Mouse (Mus musculus): ENCODE measurements around the gene Crocc.

Gene Crocc

DNA sequence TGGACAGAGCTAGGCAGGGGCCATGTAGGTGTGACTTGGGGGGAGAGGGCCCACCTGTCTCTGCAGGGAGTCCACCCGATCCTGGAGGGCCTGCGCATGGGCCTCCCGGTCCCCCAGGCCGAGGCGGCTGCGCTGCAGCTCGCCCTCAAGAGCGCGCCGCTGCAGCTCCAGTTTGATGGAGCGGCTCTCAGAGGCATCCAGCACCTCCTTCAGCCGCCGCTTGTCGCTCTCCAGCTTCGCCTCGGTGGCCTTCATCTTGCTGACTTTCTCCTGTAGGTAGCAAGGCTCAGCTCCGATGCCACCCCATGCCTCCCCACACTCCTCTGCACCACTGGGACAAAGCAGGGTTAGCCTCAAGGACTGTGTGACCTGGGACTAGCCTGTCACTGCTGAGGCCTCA lies 40.1 kb downstream of the Crocc start:
- DNase-seq = no peak

DNA sequence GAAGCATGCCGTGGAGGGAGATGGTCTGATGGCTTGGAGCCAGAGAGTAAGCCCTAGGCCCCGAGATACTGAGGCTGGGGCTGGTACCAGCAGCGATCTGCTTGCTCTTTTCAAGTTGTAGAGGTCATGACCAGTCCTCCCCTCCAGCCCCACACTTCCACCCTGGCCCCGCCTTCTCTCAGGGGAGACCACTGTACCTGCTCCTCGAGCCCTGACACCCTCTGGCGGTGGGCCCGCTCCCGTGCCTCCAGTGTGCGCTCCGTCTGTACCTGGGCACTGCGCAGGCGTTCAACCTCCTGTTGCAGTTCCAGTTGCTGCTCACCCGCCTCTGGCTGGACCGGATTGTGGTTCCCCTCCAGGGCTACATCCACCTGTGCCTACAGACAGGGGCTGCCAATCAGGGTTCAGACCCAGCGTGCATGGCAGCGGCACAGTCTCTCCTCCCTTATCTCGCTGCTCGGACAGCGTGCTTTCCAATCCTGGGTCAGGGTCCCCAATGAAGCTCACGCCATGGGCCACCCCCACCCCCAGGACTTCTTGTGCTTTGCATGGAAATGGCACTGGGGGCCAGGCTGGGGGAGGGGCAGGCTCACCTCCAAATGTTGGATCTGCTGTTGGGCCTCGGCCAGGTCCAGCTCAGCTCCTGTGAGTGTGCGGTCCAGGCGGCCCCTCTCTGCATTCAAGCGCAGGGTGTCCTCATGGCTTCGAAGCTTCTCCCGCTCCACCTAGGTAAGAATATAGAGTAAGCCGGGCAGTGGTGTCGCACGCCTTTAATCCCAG lies 42.5 kb downstream of the Crocc start:
- no peak for DNase-seq

DNA sequence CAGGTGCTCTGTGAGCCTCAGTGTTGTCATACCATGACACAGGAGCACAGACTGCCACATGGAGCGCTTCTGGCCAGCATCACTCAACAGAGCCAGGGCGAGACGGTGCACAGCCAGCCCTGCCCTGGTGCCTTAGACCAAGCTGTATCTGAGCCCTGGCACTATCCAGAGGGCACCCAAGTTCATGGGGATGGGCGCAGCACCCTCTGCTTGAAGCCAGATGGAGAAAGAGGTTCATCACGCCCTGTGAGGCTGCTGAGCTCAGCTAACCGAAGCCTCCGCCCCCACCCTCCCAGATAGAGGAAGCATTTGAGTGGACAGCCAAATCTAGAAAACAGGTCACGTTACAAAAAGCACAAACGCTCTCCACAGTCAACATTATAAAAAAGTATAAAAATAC lies 44.0 kb downstream of the Crocc start:
- DNase-seq = no peak

DNA sequence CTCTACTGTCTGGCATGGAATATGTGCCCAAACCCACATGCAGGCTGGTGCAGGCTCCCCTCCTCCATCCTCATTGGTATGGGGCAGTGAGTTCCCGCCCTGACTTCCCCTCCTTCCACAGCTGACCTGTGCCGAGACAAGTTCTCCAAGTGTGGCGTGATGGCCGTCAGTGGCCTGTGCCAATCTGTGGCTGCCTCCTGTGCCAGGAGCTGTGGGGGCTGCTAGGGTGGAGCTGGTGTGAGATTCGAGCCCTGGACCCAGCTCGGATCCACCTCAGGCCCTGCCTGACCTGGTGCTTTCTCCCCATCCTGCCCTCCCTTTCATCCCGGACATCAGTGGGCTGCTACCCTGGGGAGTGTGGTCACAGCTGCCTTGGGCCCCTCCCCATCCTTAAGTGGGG lies 45.0 kb downstream of the Crocc start:
- DNase-seq = no peak

DNA sequence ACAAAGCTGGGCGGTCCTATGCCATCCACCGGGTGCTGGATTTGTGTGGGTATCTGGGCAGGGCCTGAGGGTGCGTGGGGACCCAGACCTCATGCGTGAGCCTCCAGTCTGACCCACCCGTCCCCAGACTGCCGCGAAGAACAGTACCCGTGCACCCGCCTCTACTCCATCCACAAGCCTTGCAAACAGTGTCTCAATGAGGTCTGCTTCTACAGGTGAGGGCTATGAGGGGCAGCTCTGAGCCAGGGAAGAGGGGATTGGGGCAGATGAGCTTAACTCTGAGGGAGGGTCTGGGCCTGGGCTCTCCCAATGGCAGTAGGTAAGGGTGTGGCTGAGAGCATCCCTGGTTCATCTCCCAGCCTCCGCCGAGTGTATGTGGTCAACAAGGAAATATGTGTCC lies 45.5 kb downstream of the Crocc start:
- DNase-seq = no peak

DNA sequence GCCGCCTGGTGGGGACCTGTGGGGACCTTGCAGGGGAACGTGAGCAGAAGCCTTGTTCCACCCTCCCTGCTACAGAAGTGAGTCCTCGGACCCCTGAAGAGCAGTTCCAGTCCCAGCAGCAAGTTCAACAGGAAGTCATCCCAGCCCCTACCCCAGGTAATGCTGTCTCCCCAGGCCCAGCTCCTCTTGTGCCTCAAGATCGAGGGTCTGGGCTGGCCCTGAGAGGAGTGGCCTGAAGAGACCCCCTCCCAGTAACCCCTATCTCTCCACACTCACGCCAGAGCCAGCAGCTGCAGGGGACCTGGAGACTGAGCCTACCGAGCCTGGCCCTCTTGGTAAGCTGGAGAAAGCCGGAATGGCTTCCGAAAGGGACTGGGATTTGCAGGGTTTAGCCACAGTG lies 46.2 kb downstream of the Crocc start:
- DNase-seq = no peak

DNA sequence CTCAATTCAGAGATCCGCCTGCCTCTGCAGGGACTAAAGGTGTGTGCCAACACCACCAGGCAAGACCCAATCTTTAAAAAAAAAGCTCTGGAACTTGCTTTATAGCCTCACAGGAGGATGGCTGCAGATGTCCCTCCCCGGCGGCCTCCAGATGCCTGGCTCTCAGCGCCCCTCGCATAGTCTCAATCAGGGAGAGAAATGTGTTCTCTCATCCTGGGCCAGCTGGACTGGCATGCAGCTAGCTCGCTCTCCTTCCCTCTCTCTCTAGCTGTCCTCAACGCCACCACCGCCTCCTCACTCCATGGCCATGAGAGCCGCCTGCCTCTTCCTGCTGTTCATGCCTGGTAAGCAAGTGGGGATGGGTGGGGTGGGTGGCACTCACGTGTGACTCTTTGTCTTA lies 47.8 kb downstream of the Crocc start:
- DNase-seq = no peak

DNA sequence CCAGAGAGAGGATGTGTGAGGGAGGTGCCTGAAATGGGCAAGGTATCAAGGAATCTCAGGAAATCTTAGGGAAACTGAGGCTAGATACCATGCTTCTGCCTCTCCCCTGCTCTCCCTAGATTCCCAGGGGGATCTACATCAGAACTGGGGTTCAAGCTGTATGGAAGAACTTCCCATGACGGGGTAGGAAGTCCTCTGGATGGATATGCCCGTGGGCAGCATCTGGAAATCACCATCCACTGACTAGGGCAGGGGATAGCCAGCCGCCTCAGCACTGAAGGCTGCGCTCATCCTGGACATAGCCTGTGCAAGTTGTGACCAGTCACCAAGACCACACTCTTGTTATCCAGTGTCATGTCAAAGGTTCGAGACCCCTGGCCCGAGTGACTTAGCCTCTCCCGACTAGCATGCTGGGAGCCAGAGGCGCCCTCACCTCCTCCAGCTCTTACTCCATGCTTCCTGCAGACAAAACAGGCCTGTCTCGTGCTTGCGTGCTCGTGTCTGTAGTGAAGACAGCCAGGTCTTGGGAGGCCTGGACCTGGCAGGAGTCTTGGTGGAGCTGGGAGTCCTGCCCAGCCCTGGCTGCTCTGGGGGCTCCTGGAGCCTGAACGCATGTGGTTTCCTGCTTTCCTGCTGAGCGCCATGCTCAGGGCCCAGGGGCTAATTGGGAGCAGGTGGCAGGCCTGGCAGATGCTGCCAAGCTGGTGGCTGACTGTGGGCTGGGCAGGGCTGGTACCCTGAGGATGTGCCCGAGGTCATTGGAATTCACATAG lies 48.6 kb downstream of the Crocc start:
- DNase-seq = peak; percentile 76 to 77

DNA sequence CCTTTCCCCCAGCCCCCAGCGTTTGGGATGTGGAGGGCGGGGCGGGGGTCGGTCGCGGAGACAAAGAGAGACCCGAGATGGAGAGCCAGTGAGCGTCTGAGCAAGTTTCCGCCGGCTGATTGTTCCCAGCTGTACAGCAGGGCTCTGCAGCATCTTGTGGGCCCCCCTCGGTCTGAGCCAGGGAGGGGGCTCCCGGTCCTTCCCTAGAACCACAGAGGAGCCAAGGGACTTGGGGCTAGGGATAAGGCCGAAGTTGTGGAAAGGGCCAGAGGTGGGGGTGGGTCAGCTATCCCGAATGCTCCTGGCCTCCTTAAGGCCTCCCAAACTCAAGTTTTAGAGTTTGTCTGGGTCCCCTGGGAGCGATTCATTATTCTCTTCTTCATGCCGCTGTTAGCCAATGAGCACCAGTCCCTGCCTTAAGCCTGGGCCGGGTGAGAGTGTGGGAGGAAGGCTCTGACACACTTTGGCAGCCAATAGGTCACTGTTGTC lies 49.4 kb downstream of the Crocc start:
- no peak for DNase-seq

DNA sequence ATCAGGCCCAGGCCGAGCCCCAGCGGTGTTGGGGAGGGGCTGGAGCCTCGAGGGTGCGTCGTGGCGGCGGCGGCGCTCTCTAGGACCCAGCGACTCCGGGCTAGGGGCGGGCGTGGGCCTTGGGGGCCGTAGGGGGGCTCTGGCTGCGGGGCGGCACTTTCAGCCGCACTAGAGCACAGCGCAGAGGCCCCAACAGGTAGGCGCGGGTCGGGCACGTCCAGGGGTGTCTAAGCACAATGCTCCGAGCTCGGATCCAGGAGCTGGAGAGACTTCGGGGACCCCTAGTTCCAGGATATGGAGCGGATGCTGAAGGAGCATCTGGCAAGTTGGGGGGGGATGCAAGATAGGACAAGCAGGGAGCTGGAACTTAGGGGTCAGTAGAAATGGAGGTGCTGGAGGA lies 49.8 kb downstream of the Crocc start:
- no peak for DNase-seq

DNA sequence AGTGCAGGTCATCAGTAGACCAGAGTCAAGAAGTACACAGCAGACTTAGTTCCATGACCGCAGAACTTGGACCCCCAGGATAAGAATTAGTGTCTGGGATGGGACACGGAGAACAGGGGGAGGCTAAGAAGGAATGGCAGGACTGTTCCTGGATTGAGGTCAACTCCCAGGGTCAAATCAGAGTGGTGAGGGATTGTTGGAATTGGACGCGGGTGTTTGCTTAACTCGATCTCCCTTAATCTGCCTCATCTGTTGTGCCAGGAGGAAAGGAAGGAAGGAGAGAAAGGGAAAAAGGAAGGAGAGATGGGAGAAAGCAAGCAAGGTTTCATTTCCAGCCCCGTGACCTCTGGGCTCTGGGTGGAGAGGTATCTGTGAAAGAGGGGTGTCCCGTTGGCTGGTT lies 50.2 kb downstream of the Crocc start, which contains the start of gene Mfap2:
Gene Mfap2, plus strand, starts transcription at position 301 of the 400 bp plus-strand sequence.
- no peak for DNase-seq

DNA sequence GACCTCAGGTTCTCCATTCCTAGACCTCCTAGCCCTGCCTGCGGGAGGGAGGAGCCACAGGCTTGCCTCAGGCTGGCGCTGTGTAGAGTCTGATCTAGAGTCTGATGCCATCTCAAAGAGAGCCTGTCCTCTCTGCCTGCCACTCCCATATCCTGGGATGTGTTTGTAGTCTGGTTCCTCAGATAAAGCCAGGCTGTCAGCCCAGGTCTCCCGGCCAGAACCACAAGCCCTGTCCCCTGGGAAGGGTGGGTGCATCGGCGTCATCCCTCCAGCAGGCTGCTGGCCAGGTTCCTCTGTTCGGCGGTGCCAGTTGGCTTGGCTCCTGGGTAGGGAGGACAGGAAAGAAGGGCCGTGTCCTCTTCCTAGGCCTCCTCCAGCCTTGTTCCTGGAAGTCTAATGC lies 52.3 kb downstream of the Crocc start:
- peak; percentile 56 to 57 for DNase-seq

DNA sequence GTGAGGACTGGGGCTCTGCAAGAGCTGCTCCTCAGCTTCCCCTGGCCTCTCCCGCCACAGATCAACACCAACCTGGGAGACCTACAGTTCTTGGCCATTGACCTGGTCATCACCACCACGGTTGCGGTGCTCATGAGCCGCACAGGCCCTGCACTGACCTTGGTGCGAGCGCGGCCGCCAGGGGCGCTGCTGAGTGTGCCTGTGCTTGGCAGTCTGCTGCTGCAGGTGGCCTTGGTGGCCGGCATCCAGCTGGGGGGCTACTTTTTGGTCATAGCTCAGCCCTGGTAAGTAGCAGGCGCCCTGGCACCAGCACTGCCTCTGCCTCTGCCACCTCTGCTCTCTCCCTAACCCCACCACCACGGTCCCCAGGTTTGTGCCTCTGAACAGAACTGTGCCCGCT lies 54.4 kb downstream of the Crocc start:
- DNase-seq = peak; percentile 67 to 77

DNA sequence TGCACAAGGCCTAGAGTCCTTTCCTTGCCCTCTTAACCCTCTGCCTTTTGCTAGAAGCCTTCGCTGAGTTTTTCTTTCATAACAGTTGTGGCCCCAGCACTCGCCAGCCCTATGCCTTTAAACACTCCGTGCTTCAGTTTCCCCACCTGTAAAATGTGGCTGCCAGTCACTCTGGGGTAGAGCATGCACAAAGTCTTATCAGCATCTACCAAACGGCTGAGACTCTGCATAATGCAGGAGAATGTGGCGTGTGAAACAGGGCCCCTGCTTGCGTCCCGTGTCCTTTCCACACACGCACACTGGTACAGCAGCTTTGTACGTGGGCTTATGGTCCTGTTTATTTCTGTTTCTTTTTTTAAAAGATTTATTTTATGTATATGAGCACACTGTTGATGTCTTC lies 63.5 kb downstream of the Crocc start:
- no peak for DNase-seq

DNA sequence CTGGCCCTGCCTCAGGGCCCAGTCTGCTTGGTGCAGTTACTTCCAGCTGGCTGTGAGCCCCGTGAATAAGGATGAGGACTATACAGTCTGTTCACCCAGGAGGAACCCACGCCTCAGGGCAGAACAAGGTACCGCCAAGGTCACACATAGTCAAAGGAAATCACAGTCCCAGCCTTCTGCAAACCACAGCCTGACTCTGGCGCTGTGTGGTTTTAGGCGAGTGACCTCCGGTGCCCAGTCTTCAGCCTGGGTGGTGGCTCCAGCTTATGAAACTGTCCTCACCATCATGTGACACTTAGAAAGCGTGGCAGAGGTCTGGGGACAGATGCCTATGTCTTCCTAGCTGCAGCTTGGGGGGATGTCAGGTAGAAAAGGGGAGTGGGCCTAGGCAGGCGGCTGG lies 64.5 kb downstream of the Crocc start:
- DNase-seq = no peak

DNA sequence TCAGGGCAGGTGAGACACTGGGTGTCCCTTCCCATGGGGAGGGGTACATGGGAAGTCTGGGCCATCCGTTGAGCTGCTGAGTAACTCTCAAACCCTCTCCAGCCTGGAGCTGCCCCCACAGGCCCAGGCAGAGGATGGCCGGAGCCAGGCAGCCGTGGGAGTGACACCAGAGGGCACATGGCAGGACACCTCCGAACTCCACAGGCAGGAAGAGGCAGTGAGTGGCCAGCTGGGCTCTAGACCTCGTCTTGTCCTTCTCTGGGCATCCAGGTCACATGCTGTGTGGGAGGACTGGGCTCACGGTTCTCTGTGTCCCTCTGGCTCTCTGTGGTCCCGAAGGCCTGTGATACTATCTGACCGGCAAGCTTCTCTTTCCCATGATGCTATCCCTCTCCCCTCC lies 66.5 kb downstream of the Crocc start:
- DNase-seq = no peak

DNA sequence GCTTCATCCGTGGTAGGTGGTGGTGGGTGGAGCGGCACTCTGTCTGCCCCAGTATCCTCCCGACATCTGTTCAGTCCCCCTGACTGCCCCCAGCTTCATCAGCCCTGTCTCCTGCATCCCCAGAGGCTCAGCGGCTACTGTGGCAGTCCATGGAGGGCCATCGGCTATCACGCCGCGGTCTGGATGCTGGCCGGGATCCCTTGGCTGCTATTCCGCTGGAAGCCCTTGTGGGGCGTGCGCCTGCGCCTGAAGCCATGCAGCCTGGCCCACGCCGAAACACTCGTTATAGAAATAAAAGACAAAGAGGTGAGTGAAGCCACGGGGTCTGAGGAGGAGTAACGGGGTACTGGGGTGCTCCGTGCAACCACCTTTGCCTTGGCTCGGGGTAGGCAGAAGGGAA lies 68.1 kb downstream of the Crocc start:
- DNase-seq = peak; percentile 67 to 70

DNA sequence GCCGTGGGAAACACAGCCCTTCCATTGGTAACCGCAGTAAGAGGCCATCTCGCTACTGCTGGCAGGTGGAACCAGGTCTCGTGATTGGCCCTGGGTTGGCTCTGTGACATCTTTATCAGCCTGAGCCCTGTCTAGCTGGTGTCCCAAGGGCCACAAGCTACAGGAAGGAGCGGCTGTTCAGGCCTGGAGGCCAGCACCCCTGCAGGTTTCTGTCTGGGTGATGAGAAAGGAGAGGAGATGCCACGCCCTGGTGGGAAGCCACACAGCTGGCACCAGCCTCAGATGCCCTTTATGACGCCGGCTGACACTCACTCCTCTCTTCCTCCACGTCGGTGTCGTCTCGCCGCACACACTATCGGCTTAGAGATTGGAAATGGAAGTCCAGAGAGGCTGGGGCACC lies 70.9 kb downstream of the Crocc start:
- DNase-seq = no peak

DNA sequence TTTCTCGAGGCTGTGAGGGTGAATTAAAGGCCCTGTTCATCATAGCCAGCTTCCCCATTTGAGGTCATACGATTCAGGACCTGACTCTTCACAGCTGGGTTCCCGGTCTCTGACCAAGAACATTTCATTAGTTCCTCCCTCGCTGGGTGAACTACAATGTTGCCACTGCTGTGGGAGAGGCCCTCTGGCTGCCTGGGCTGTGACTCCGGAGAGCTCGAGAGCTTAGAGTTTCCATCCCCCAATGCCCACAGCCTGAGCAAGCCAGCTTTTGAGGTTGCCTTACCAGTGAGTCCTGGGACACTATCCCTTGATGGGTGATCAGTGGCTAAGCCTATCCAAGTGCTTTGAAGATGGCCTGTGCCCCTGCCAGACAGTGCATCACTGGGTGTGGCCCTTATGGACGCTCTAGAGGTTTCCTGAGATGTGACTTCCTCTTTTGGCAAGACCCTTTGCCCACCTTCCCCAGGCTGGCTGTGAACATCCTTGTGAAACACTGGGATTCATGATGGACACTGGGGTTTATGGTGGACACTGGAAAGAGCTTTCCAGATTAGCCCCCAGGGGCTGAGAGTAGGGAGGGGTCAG lies 71.6 kb downstream of the Crocc start:
- DNase-seq = no peak

DNA sequence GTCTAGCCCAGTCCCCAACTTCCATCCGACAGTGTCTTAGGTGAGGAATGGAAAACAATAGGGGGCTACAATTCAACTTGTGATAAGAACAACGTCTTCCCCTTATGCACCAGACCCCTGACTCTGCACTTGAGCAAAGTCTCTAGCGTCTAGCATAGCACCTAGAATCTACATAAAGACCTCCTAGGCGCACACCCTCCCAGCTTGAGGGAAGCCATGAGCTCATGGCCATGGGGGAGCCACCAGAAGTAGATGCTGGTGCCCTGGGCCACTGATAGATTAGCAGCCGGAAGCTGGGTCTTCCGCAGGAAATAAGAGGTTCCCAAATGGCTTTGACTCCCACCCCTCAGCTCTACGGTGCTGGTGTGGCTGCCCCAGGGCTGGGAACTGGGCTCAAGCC lies 72.9 kb downstream of the Crocc start:
- no peak for DNase-seq

DNA sequence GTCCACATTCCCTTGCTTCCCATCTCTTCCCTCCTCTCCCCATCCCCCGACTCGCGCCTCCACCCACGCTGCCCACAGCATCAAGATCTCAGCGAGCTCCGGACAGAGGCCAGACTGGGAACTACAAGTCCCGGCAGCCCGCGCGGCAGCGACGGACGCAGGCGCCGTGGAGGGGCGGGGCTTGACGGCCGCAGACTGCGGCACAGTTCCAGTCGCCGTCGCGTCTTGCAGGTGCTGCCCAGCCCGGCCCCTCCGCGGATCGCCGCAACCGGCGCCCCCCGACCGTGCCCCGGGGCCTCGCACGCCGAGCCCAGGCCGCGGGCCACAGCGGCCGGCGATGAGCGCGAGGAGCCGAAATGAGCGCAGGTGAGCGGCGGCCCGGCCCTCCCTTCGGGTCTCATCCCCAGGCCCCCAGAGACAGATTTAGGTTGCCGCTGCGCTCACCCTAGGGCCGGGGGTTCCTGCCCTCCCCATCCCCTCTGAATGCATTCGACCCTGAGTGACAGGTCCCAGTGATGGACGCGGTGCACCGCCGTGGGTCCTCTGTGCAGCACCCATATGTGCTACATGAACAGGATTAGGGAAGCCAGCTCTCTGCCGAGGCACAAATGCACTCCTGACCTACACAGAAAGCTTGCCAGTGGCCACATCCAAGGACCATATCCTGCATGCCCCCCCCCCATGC lies 73.5 kb downstream of the Crocc start, which contains the start of gene Atp13a2:
Gene Atp13a2, plus strand, starts transcription at position 163 of the 685 bp plus-strand sequence.
- DNase-seq = peak; percentile 96 to 98

DNA sequence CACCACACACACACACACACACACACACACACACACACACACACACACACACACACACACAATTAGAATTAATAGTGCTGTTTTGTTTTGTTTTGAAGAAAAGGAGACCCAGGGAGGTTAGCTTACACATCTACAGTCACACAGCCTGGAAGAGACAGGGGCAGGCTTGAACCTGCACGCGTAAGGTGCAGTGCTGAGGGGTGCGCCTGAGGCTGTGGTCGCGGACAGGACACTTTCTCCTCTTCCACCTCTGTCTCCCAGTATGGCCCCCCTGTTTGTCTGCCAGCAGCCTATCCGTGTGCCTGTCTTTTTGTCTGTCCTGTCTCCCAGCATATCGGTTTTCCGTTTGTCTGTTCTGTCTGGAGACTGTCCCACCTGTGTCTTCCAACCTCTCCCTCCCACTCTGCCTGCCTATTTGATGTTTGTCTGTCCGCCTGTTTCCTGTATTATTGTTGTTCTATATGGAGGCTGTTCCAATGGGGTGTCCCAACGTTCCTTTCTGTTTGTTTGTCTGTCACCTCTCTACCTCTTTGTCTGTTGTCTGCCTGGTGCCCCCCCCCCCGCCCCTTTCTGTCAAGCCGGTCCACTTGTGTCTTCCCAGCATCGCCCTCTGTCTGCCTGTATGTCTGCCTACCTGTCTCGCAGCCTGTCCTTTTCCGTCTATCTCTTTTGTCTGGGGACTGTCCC lies 74.2 kb downstream of the Crocc start:
- no peak for DNase-seq

DNA sequence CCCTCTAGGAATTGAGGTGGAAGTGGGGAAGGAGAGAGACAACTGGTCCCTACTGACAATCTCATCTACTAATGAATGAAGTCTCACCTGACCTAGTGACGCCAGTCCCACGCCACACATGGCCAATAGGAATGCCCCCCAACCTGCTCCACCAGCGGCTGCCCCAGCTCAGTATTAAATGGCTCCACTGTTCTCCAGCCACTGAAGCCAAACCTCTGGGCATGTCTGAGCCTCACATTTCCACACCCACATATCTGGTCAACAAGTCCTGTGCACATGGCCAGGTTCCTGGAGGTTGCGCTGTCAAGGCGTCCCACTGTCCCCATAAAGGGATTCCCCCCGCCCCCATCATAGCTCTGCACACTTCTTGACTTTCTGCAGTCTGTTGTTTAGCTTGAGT lies 75.8 kb downstream of the Crocc start:
- DNase-seq = no peak

Measured in cerebellum, adult 18-20 months (tissue).